Mouse (Mus musculus) ES-CJ7 (cell line): ENCODE results near the gene Noc3l.

ENCODE experiments used
- DNase-seq: peaks from one replicate; pipeline ENCODE4 v3.0.0; 2011; ENCODE audit warnings: low read depth, low spot score

The Noc3l gene

GRCm38 (mm10) chr19:38818766-38819426 lies at the start of gene Noc3l:
Gene Noc3l (minus strand): TSS chr19:38819237.
- DNase-seq = peak; percentile 92

GRCm38 (mm10) chr19:38862523-38862922 lies 43.5 kb upstream of the Noc3l start:
- no peak for DNase-seq

- DNase-seq = peak; percentile 35
Observed at GRCm38 (mm10) chr19:38858224-38858623, 39.2 kb upstream of the Noc3l start.

GRCm38 (mm10) chr19:38846373-38846772 lies 27.3 kb upstream of the Noc3l start:
- DNase-seq = no peak

GRCm38 (mm10) chr19:38844817-38845216 lies 25.8 kb upstream of the Noc3l start:
- DNase-seq = no peak

GRCm38 (mm10) chr19:38837171-38837641 lies 18.2 kb upstream of the Noc3l start:
- peak; percentile 70 for DNase-seq

GRCm38 (mm10) chr19:38836438-38837170 lies 17.6 kb upstream of the Noc3l start, which contains the start of gene Tbc1d12:
Gene Tbc1d12 (plus strand): TSS chr19:38836579.
- DNase-seq = peak; percentile 90

DNA sequence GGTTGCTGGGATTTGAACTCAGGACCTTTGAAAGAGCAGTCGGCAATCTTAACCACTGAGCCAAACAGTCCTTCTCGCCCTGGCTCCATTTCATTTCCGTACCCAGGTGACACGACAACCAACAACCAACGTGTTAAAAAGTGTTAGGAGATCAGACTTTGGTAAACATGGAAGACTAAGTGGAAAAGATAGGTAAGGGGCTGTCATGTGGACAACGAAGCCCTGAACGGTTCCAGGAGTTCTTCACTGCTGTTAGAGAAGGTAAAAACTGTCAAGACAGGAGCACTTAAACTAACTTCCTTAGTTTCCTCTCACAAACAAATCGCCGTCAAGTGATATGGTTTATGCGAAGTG lies 17.0 kb upstream of the Noc3l start:
- no peak for DNase-seq

DNA sequence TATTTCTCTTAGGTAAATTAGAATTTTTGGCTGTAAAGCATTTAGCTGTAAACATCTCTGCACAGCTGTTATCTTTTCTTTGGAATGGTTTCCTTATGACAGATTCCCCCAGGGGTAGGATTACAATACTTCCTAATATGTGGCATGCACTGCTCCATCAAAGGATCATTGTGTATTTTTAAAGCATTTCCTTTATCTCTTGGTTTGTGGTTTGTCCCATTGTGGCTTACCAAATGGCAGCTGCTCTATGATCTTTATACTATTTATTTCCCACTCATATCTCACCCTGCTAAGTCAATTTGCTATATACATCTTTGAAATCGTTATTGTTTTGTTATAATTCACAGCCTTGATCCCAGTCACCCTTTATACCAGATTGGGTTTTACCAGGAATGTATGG lies 14.2 kb upstream of the Noc3l start:
- no peak for DNase-seq

DNA sequence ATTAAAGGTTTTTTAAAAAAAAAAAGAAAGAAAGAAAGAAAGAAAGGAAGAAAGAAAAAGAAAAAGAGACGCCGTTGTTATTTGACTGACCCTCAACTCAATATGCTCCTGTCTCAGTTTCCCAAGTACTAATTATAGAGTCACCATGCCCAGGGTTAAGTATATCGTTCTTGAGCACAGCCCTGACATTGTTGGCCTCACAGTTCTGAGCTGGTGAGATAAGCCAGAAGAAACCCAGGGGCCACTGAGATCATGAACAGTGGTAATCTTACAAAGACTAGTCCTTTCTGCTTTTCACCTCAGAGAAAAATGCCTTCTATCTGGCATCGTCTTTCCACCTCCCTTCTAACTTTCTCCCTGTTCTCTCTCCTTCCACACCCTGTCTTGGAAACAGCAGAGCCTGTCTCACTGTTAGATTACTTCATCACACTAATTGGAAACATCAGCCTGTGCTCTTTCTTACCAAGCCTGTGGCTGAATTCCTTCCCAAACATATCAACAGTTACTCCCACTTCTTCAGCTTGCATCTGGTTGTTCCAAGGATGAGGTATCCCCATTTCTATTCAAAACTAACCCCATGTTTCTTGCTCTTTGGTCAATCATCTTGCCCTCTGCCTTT lies 1.3 kb upstream of the Noc3l start:
- no peak for DNase-seq

DNA sequence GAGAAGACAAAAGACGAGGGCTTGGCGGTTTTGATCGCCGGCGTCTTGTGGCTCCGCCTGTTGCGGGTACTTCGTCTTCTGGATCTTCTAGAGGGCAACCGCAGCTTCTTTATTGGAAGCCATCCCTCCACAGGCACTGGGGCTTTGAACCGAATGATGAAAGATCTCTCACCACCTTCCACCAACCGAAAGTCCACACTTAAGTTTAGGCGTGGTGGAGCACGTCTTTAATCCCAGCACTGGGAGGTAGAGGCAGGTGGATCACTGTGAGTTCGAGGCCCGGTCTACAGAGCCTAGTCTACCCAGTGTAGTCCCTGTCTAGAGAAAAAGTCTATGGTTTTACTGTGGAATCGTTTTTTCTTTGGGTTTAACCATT lies 378 bp upstream of the Noc3l start:
- no peak for DNase-seq

DNA sequence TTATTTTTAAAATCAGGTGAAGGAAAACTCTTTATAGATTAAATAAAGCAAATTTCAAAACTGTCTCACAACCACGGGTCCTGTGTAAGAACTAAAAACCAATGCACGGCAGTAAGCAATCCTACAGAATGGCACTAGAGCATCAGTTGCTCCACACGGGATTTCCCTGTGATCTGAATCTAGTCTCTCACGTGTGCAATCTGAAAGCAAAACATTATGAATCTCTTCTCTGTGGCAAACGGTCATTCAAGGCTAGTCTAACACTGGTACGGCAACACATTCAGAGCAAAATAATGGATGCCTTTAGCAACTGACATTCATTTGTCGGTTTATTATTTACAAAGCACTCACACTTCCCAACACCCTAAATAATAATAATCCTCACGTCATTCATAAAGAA lies 846 bp downstream of the Noc3l start:
- no peak for DNase-seq

- DNase-seq = no peak
Observed at GRCm38 (mm10) chr19:38798801-38799200, 20.2 kb downstream of the Noc3l start.

DNA sequence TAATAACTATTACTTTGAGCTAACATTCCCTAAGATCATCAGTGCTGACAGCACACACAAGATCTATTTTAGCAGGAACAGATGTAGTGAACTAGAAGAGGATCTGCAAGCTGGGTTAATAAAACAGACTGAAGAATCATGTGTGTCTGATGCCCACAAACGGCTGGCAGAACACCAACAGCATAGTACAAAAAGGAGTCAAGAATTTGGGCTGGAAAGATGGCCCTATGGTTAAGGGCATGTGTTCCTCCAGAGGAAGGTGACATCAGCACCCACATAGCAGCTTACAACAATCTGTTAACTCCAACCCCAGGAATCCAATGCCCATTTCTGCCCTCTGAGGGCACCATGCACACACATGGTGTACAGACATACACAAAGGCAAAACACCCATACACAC lies 20.7 kb downstream of the Noc3l start:
- DNase-seq = no peak

GRCm38 (mm10) chr19:38796546-38796945 lies 22.5 kb downstream of the Noc3l start:
- no peak for DNase-seq

GRCm38 (mm10) chr19:38793563-38794045 lies 25.4 kb downstream of the Noc3l start:
- DNase-seq = no peak

GRCm38 (mm10) chr19:38787756-38788155 lies 31.3 kb downstream of the Noc3l start:
- no peak for DNase-seq

- no peak for DNase-seq
Observed at GRCm38 (mm10) chr19:38783542-38783941, 35.5 kb downstream of the Noc3l start.

- DNase-seq = no peak
Observed at GRCm38 (mm10) chr19:38778805-38779204, 40.2 kb downstream of the Noc3l start.

DNA sequence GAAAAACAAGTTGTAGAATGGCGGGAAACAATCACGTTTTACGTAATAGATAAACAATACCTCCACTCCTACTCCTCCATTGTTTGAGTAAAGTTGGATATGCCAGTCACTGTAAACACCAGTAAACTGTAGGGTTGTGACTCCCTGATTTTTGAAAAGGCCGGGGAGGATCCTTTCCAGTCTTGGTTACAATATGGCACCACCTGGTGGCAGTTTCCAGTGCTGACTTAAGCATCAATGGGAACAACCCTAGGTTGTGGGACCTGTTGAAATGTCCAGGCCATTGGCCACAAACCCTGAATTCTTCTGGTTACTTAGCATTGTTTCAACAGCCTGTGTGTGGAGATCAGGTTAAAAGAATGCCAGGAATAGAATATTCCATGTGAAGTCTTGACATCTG lies 43.5 kb downstream of the Noc3l start:
- DNase-seq = peak; percentile 59

DNA sequence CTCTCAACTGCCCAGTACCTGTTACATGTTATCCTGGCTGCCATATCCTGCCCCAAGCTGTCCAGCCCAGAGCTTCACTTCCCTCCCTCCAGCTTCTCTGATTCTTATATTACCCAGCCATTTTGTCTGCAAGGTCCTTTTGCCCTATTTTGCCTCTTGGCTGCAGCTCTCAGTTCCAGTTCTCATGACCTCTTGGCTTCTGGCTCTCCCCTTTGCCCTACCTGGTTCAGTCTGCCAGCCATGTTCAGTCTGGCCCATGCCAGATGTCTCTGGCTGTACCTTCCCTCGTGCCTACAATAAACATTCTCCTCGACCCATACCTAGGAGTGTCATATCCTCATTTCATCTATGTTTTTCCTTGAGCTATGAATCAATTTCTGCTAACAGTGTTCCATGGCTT lies 52.7 kb downstream of the Noc3l start:
- DNase-seq = no peak

GRCm38 (mm10) chr19:38760441-38760840 lies 58.6 kb downstream of the Noc3l start:
- DNase-seq = no peak
